Mouse (Mus musculus) midbrain, embryonic 16.5 days (tissue): ENCODE data around the gene Gm20509. TPM values are rescaled to one million over a fixed set of nuclear protein-coding genes. Genes with fewer than 3 reads are reported as not detected.
"Not testable (repeated sequence)": the region's sequence is repeated elsewhere in the genome, so short reads cannot be mapped to it uniquely, and the experiment has no call there.

ENCODE experiments used
- ATAC-seq: fragments of 200-750 bp; cut with Nextera tagmentation; 2 replicates; pipeline ENCODE4 v1.8.0; 2017; ENCODE audit warnings: moderate TSS enrichment
- H3K27ac ChIP-seq: fragments of 300-500 bp; sonication (generic); 2 replicates; pipeline ENCODE4 v1.5.1; 2014; ENCODE audit warnings: mild to moderate bottlenecking, low read length, mixed read lengths
- H3K27me3 ChIP-seq: fragments of 300-500 bp; sonication (generic); 2 replicates; pipeline ENCODE4 v1.6.1; 2014; ENCODE audit warnings: low read depth, low read length, mixed read lengths; ENCODE audit not compliant: control insufficient read depth, insufficient read depth
- H3K36me3 ChIP-seq: fragments of 300-500 bp; sonication (generic); 2 replicates; pipeline ENCODE4 v1.6.1; 2014; ENCODE audit warnings: mild to moderate bottlenecking, low read length, moderate library complexity, mixed read lengths; ENCODE audit not compliant: control insufficient read depth, insufficient read depth
- H3K4me1 ChIP-seq: fragments of 300-500 bp; sonication (generic); 2 replicates; pipeline ENCODE4 v1.6.1; 2014; ENCODE audit warnings: mild to moderate bottlenecking, low read length, mixed read lengths; ENCODE audit not compliant: control insufficient read depth, insufficient read depth
- H3K4me2 ChIP-seq: fragments of 300-500 bp; sonication (generic); 2 replicates; pipeline ENCODE4 v1.6.1; 2014; ENCODE audit warnings: mild to moderate bottlenecking, low read length, mixed read lengths
- H3K4me3 ChIP-seq: fragments of 300-500 bp; sonication (generic); 2 replicates; pipeline ENCODE4 v1.5.1; 2014; ENCODE audit warnings: low read depth, mild to moderate bottlenecking, low read length, moderate library complexity, mixed read lengths
- H3K9ac ChIP-seq: fragments of 300-500 bp; sonication (generic); 2 replicates; pipeline ENCODE4 v1.6.1; 2014; ENCODE audit warnings: low read depth, low read length, mixed read lengths
- H3K9me3 ChIP-seq: fragments of 300-500 bp; sonication (generic); replicated peaks from 2 replicates; pipeline ENCODE4 v1.6.1; 2014; ENCODE audit warnings: mild to moderate bottlenecking, low read length, mixed read lengths; ENCODE audit not compliant: control insufficient read depth, poor library complexity, severe bottlenecking
- WGBS: fragments of 180-500 bp; shearing (Covaris S2); extraction: QIAGEN DNeasy Blood & Tissue Kit; methylation state at CpG from one replicate; pipeline ENCODE4 v1.1.7; 2014; 5-methylcytosine and 5-hydroxymethylcytosine counted together
- polyA plus RNA-seq: library from polyadenylated mRNA; unstranded; fragments of >200 nt; fragmentation: Nextera tagmentation; extraction: Ambion mirVana; gene quantifications from 2 replicates; pipeline ENCODE4 v1.2.1, GENCODE M21; 2015

Gene Gm20509
- polyA plus RNA-seq, 1 experiment from 2014 or later: not detected

- H3K4me1 ChIP-seq: no peaks in the 10 kb centered on the region
- H3K4me3 ChIP-seq: no peak overlapping the region
- H3K27me3 ChIP-seq: no peaks in the 10 kb centered on the region
- no peaks in the 10 kb centered on the region for H3K36me3 ChIP-seq
- H3K9ac ChIP-seq: no peak overlapping the region
- H3K27ac ChIP-seq: no peak overlapping the region
- no peak for ATAC-seq
- H3K9me3 ChIP-seq: no peaks in the 10 kb centered on the region
- WGBS: 93% methylated on average over 5 of the region's 5 CpGs
- H3K4me2 ChIP-seq: no peak overlapping the region
Observed at GRCm38 (mm10) chr9:73073169-73073568, 29.1 kb upstream of the Gm20509 start.

GRCm38 (mm10) chr9:73079349-73079748 is 22.9 kb upstream of the Gm20509 start:
- not testable (repeated sequence) for H3K4me3 ChIP-seq, H3K9ac ChIP-seq, H3K9me3 ChIP-seq, H3K36me3 ChIP-seq, ATAC-seq, H3K4me2 ChIP-seq, H3K27ac ChIP-seq, H3K4me1 ChIP-seq, H3K27me3 ChIP-seq
- 79% methylated on average over 11 of the region's 12 CpGs for WGBS

- H3K4me3 ChIP-seq: no peak overlapping the region
- WGBS: 29% methylated on average over 7 of the region's 7 CpGs
- H3K4me1 ChIP-seq: no peaks in the 10 kb centered on the region
- H3K9ac ChIP-seq: no peak overlapping the region
- no peaks in the 10 kb centered on the region for H3K27me3 ChIP-seq
- no peak overlapping the region for H3K27ac ChIP-seq
- H3K9me3 ChIP-seq: no peaks in the 10 kb centered on the region
- no peak for ATAC-seq
- H3K4me2 ChIP-seq: no peak overlapping the region
- no peaks in the 10 kb centered on the region for H3K36me3 ChIP-seq
Observed at GRCm38 (mm10) chr9:73079801-73080325, 22.4 kb upstream of the Gm20509 start.

GRCm38 (mm10) chr9:73082291-73083000 is 19.8 kb upstream of the Gm20509 start:
- no peak overlapping the region for H3K4me2 ChIP-seq
- 70% methylated on average over 8 of the region's 8 CpGs for WGBS
- no peak for ATAC-seq
- no peaks in the 10 kb centered on the region for H3K27me3 ChIP-seq
- no peak overlapping the region for H3K4me3 ChIP-seq
- no peaks in the 10 kb centered on the region for H3K4me1 ChIP-seq
- no peak overlapping the region for H3K9ac ChIP-seq
- no peaks in the 10 kb centered on the region for H3K9me3 ChIP-seq
- H3K27ac ChIP-seq: no peak overlapping the region
- no peaks in the 10 kb centered on the region for H3K36me3 ChIP-seq

- Histone ChIP-seq H3K9me3 (no peaks in the 10 kb centered on the region), H3K27me3 (no peaks in the 10 kb centered on the region), H3K4me3 (no peak overlapping the region), H3K36me3 (no peaks in the 10 kb centered on the region), H3K9ac (no peak overlapping the region), H3K27ac (no peak overlapping the region), H3K4me2 (no peak overlapping the region), H3K4me1 (no peaks in the 10 kb centered on the region)
- ATAC-seq: no peak
- WGBS: 77% methylated on average over 6 of the region's 6 CpGs
Observed at GRCm38 (mm10) chr9:73083956-73084355, 18.3 kb upstream of the Gm20509 start.

- Histone ChIP-seq H3K4me3 (no peak overlapping the region), H3K9ac (no peak overlapping the region), H3K27me3 (no peaks in the 10 kb centered on the region), H3K36me3 (no peaks in the 10 kb centered on the region), H3K27ac (no peak overlapping the region), H3K4me2 (no peak overlapping the region), H3K4me1 (no peaks in the 10 kb centered on the region), H3K9me3 (no peaks in the 10 kb centered on the region)
- no peak for ATAC-seq
- 94% methylated on average over 6 of the region's 6 CpGs for WGBS
Observed at GRCm38 (mm10) chr9:73085845-73086244, 16.4 kb upstream of the Gm20509 start.

GRCm38 (mm10) chr9:73087121-73087520 is 15.1 kb upstream of the Gm20509 start:
- Histone ChIP-seq H3K9me3 (no peaks in the 10 kb centered on the region), H3K9ac (no peak overlapping the region), H3K27ac (no peak overlapping the region), H3K4me3 (no peak overlapping the region), H3K4me2 (no peak overlapping the region), H3K36me3 (no peaks in the 10 kb centered on the region), H3K4me1 (no peaks in the 10 kb centered on the region), H3K27me3 (no peaks in the 10 kb centered on the region)
- ATAC-seq: no peak
- WGBS: 63% methylated on average over 8 of the region's 8 CpGs

GRCm38 (mm10) chr9:73087581-73087980 is 14.7 kb upstream of the Gm20509 start:
- Histone ChIP-seq H3K4me3 (no peak overlapping the region), H3K4me2 (no peak overlapping the region), H3K9ac (no peak overlapping the region), H3K36me3 (no peaks in the 10 kb centered on the region), H3K27ac (no peak overlapping the region), H3K9me3 (no peaks in the 10 kb centered on the region), H3K4me1 (no peaks in the 10 kb centered on the region), H3K27me3 (no peaks in the 10 kb centered on the region)
- no peak for ATAC-seq
- 75% methylated on average over 5 of the region's 5 CpGs for WGBS

- no peaks in the 10 kb centered on the region for H3K4me1 ChIP-seq
- WGBS: 83% methylated on average over 16 of the region's 16 CpGs
- no peak for ATAC-seq
- H3K9ac ChIP-seq: no peak overlapping the region
- no peak overlapping the region for H3K27ac ChIP-seq
- H3K4me3 ChIP-seq: no peak overlapping the region
- no peak overlapping the region for H3K4me2 ChIP-seq
- H3K27me3 ChIP-seq: no peaks in the 10 kb centered on the region; the same call in 1 of the 2 replicates
- no peaks in the 10 kb centered on the region for H3K9me3 ChIP-seq
- H3K36me3 ChIP-seq: no peaks in the 10 kb centered on the region
Observed at GRCm38 (mm10) chr9:73089222-73089920, 12.9 kb upstream of the Gm20509 start.
